Mouse (Mus musculus): ENCODE results near the gene Acsm5.
"Not testable (repeated sequence)": the region's sequence is repeated elsewhere in the genome, so short reads cannot be mapped to it uniquely, and the experiment has no call there.

The Acsm5 gene

DNA sequence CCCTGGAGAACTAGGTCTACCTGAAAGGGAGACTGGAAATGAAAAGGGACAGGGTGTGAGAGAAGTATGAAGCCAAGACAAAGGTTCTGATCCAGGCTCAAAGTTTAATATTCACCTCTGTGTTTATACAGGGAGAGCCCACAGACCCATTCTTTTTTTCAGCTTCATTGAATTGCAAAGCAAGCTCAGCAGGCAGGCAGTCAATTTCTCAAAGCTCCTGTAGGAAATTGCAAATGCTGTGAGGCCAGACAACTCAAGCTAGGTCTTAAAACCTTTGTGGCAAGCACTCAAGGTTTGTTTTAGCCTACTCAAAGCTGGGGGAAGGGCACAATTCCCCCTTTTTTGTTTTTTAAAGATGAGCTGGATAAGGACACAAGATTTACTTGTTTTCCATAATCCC lies 26.3 kb downstream of the Acsm5 start:
- DNase-seq (ENCODE audit: low spot score in 2 of 2): no peak

DNA sequence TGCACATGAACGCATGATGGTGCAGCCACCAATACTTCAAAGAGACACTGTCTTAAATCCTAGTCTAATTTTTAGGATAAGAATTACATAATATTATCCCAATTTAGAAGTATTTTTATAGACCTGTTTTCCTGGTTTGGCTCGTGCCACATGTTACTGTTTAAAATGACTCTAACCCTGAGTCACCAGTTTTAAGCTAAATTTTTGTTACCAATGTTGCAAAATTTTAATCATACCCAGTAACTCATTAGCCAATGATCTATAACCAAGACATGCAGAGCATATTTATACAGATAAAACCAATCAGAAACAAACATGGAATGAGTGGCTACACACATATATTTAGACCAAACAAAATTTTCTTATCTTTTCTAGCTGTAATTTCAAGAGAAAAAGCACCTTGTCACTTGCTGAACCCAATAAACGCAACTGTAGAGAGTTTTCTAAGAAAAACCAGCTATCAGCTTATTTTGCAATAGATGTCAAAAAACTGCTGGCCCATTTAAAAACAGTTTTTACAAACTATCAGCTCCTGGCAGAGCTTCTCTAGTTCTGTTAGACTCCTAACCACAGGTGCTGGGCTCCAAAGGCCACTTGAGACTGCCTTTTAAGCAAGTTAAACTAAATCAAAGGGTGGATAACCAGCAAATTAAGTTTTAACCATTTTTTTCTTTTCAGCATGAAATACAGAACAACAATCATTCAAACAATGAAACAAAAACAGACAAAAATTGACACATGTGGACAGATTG lies 31.4 kb downstream of the Acsm5 start:
- DNase-seq (ENCODE audit: low spot score in 2 of 2): no peak

DNA sequence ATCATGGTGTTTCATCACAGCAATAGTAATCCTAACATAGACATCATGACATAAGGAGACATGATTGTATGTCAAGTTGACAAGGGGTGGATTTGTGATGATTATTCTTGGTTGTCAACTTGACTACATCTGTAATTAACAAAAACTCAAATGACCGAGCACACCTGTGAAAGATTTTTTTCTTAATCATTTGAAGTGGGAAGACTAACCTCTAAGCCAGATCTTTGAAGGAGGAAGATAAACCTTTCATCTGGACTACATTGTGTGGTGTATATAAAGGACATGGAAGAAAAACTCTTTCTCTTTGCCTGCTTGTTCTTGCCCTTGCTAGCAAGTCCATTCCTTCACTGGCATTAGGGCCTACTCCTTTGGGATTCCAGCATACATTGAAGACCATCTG lies 34.8 kb downstream of the Acsm5 start, which contains the start of gene Acsm2:
Gene Acsm2 (plus strand): TSS at position 301 of the 400 bp plus-strand sequence.
- DNase-seq (ENCODE audit: low spot score in 2 of 2): no peak

DNA sequence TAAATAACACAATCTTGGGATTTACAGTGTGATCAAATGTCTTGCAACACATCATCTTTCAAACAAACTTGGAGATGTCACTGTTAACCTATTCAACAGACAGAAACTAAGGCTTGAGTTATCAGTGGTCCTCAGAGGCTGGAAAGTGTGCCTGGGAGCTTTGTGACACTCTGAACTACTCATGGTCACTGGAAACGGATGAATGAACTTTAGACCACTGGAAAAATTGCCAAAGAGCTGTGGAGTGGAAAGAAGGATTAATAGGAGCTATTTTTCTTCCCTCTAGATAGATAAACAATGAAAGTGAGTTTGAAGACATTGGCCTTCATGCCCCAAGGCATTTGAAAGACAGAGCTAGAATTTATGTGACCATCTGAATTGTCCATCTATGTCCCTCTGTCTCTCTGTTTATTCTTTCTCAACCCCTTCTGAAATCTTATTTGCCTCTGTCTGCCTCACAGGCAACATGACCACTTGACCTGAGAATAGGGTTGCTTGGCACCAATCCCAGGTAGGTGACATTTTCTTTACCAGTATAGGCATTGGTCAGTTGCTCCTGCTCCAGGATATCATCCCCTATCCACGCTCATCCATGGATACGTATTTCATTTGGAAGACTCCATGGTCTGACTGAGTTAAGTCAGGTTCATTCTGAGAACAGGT lies 40.7 kb downstream of the Acsm5 start:
- DNase-seq (ENCODE audit: low spot score in 2 of 2): no peak

GRCm38 (mm10) chr7:119560452-119560835 lies 41.2 kb downstream of the Acsm5 start:
- DNase-seq (ENCODE audit: low spot score in 2 of 2): no peak

DNA sequence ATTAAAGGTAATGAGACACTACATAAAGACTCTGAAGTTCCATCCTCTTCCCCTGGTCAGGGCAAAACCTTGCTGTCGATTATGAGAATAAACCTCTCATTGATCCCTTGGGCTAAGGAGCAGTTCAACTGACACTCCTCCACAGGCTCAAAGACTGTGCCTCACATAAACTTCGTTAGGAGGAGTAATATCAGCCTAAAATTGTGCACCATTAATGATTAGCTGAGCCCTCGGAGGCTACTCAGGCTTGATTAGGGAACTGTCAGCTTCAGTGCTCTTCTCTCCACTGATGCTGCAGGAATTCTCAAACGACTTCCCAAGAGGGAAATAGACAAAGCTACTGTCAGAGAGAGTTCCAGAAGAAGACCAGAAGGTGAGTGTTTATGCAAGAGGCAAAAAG lies 42.2 kb downstream of the Acsm5 start:
- DNase-seq (ENCODE audit: low spot score in 2 of 2): no peak

GRCm38 (mm10) chr7:119562476-119562875 lies 43.2 kb downstream of the Acsm5 start:
- not testable (repeated sequence) for DNase-seq (ENCODE audit: low spot score in 2 of 2)

- no peak for DNase-seq (ENCODE audit: low spot score in 2 of 2)
Observed at GRCm38 (mm10) chr7:119594530-119595107, 75.4 kb downstream of the Acsm5 start.
